Mouse (Mus musculus): ENCODE results near the gene Cldn3.

Cldn3 gene

GRCm38 (mm10) chr5:135007802-135008571 lies 22.0 kb downstream of the Cldn3 start:
- DNase-seq, result peak; percentile 65

GRCm38 (mm10) chr5:135008671-135009589 lies 22.9 kb downstream of the Cldn3 start, which contains the start of gene Abhd11:
Gene Abhd11, plus strand, starts transcription at chr5:135009152.
- DNase-seq, result peak; percentile 99

- peak; percentile 91 for DNase-seq
Observed at GRCm38 (mm10) chr5:135009590-135010319, 23.7 kb downstream of the Cldn3 start.

GRCm38 (mm10) chr5:135010320-135010709 lies 24.3 kb downstream of the Cldn3 start:
- no peak for DNase-seq

GRCm38 (mm10) chr5:135010841-135011743 lies 25.1 kb downstream of the Cldn3 start:
- DNase-seq, result no peak

- DNase-seq, result peak; percentile 47
Observed at GRCm38 (mm10) chr5:135011809-135012613, 26.0 kb downstream of the Cldn3 start.

GRCm38 (mm10) chr5:135012671-135013441 lies 26.8 kb downstream of the Cldn3 start:
- DNase-seq, result peak; percentile 89

- DNase-seq, result peak; percentile 93
Observed at GRCm38 (mm10) chr5:135015497-135015896, 29.5 kb downstream of the Cldn3 start.

GRCm38 (mm10) chr5:135016224-135016759 lies 30.3 kb downstream of the Cldn3 start:
- no peak for DNase-seq

- peak; percentile 92 for DNase-seq
Observed at GRCm38 (mm10) chr5:135021814-135022213, 35.8 kb downstream of the Cldn3 start.

GRCm38 (mm10) chr5:135023344-135024173 lies 37.5 kb downstream of the Cldn3 start, which contains the start of gene Stx1a:
Gene Stx1a, plus strand, starts transcription at chr5:135023482.
- DNase-seq, result peak; percentile 95

- peak; percentile 77 for DNase-seq
Observed at GRCm38 (mm10) chr5:135024665-135025224, 38.7 kb downstream of the Cldn3 start.

GRCm38 (mm10) chr5:135025899-135026298 lies 39.9 kb downstream of the Cldn3 start:
- DNase-seq, result no peak

GRCm38 (mm10) chr5:135029007-135029854 lies 43.2 kb downstream of the Cldn3 start:
- peak; percentile 82 for DNase-seq

GRCm38 (mm10) chr5:135032581-135032980 lies 46.6 kb downstream of the Cldn3 start:
- no peak for DNase-seq

- no peak for DNase-seq
Observed at GRCm38 (mm10) chr5:135034593-135034992, 48.6 kb downstream of the Cldn3 start.

- no peak for DNase-seq
Observed at GRCm38 (mm10) chr5:135035608-135036359, 49.8 kb downstream of the Cldn3 start.
